Mouse (Mus musculus) E14TG2a.4 (cell line): ENCODE data around the gene Cmtm3.
"Not testable (repeated sequence)": the region's sequence is repeated elsewhere in the genome, so short reads cannot be mapped to it uniquely, and the experiment has no call there.

Experiments
- H3K27me3 ChIP-seq: 2 replicates; pipeline ENCODE4 v1.6.1; 2014; ENCODE audit warnings: low read length, control low read depth; ENCODE audit not compliant: insufficient read depth
- H3K36me3 ChIP-seq: 2 replicates; pipeline ENCODE4 v1.6.1; 2014; ENCODE audit warnings: low read length, control low read depth; ENCODE audit not compliant: insufficient read depth
- H3K4me1 ChIP-seq: replicated peaks from 2 replicates; pipeline ENCODE4 v1.6.1; 2014; ENCODE audit warnings: low read depth, low read length, control low read depth
- H3K4me3 ChIP-seq: replicated peaks from 2 replicates; pipeline ENCODE4 v1.5.1; 2014; ENCODE audit warnings: mild to moderate bottlenecking, low read length
- H3K9me3 ChIP-seq: 2 replicates; pipeline ENCODE4 v1.6.1; 2014; ENCODE audit warnings: low read length, control low read depth
- CTCF ChIP-seq: conservative IDR thresholded peaks from 2 replicates; pipeline ENCODE4 v1.5.1; 2014; ENCODE audit warnings: low read length
- NANOG ChIP-seq: IDR thresholded peaks from 2 replicates; pipeline ENCODE4 v1.6.1; 2014; ENCODE audit warnings: borderline replicate concordance, low read length, mixed read lengths
- POU5F1 ChIP-seq: IDR thresholded peaks from 2 replicates; pipeline ENCODE4 v1.6.1; 2014; ENCODE audit warnings: low read length, borderline replicate concordance

Cmtm3 gene

DNA sequence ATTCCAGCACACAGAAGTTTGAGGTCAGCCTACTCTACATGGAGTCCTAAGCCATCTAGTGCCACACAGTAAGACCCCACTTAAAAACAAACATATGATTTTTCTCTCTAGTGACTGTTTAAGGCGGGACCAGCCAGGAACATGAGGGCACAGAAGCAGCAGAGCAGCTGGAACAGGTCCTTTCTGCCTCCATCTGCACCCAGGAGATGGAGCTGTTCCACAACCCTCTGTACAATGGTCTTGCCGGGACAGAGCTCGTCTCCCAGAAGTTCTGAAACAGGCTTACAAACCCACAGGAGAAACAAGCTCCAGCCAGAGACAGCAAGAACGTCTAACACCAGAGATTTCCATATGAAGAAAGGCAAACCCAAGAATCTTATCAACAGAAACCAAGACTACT, 25.9 kb upstream of the Cmtm3 start:
- Histone ChIP-seq H3K9me3 (peaks cover 25% of the 10 kb centered on the region), H3K27me3 (peaks cover 25% of the 10 kb centered on the region), H3K4me3 (no peak overlapping the region), H3K4me1 (peaks cover 12% of the 10 kb centered on the region; the same call in 1 of the 2 replicates), H3K36me3 (no peaks in the 10 kb centered on the region)
- no peak for TF ChIP-seq POU5F1
- TF ChIP-seq CTCF = no peak
- no peak for TF ChIP-seq NANOG

DNA sequence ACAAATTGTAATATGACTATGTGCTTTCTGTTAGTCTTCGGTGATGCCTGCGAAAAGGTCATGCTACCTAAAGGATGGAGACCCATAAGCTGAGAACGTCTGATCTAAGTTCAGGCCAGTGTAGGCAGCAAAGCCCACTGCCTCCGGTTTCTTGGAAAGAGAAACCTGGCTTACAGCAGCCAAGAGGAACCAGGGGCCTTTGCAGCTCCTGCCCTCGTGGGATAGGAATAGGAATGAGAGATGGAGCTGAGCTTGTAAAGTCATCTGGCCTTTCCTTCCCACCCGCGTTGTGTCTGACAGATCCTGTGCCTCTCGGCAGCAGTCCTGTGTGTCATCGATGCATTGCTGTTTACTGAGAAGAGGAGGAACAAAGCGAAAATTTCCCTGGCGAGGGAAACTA, 17.9 kb upstream of the Cmtm3 start, which contains the start of gene Gm11020:
Gm11020 (plus strand) TSS at position 301 of the 400 bp plus-strand sequence.
- H3K4me1 ChIP-seq, H3K4me3 ChIP-seq, H3K9me3 ChIP-seq, H3K27me3 ChIP-seq, H3K36me3 ChIP-seq: not testable (repeated sequence)

DNA sequence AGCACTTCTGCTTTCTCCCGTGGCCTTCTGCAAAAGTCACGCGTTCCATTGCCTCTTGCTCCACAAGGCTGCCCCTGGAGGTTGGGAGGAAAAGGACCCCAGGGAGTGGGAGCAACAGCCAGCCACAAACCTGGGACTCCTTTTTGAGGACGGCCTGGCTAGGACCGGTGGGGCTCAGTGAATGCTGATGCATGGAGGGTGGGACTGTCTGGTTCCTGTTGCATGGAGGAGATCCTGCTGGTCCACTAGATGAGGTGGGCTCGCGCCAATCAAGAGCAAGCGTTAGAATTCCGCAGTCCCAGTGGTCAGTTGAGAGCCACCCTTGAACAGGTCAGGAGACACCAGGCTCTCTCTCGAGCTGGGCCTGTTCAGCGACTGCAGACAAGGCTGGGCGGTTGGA, 17.3 kb upstream of the Cmtm3 start, which contains the start of gene Cmtm2b:
Cmtm2b (plus strand) TSS at position 301 of the 400 bp plus-strand sequence.
- not testable (repeated sequence) for H3K4me1 ChIP-seq, H3K27me3 ChIP-seq, H3K9me3 ChIP-seq, H3K4me3 ChIP-seq, H3K36me3 ChIP-seq

DNA sequence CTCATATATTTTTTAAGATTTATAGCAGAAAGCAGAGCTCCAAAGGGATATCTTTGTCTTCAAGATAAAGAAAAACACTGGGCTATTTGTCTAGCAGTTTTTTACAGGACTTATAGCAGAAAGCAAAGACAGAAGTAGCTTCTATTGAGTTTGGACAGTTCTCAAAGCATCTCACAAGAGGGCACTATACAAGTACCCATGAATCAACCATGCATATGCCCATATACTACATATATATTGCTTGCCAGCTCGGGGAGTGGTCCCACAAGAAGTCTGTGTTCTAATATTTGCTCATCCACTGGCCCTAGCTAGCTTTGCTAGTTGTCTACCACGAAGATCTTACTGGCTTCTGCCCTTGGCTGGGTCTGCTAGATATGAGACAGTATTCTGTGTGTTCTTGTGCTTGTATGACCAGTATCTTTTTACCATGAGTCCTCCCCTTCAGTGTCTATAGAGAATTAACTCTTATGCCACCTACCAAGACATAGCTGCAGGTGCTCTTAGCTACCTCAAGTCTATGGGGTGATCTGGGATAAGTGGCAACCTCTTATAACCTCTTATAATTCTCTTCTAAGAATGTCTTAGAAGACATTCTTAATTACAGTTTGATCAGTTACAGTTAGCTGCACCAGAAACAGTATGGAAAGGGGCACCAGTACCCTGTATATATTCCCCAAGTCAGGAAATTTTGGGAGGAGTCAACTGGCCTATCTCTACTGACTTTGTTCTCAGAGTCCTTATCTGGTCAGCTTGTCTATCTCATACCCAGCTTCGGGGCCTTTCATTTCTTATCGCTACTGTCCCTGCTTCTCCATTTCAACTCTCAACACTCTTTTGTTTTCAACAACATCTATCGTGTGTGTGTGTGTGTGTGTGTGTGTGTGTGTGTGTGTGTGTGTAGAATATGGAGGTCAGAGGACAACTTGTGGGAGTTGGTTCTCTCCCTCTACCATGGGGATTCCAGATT, 6.3 kb upstream of the Cmtm3 start:
- Histone ChIP-seq H3K4me3 (no peak overlapping the region), H3K36me3 (no peaks in the 10 kb centered on the region), H3K9me3 (peaks cover 12% of the 10 kb centered on the region), H3K27me3 (peaks cover under 1% of the 10 kb centered on the region; the same call in 1 of the 2 replicates), H3K4me1 (no peaks in the 10 kb centered on the region)
- TF ChIP-seq CTCF (no peak), NANOG (no peak), POU5F1 (no peak)

DNA sequence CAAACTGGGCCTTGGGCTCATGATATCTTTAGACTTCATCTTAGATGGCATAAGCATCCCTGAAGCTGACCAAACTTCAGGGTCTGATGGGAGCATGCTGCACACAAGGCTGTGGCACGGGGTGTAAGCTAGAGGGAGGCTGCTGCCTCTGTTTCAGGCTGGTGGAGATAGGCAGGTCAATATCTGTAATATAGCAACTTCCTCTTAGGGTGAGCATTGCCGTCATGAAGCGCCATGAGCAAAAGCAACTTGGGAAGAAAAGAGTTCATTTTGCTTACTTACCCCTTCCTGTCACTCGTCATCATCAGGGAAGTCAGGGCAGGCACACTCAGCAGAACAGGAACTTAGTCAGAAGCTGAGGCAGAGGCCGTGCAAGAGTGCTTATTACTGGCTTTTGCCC, 5.4 kb upstream of the Cmtm3 start:
- no peak overlapping the region for H3K4me3 ChIP-seq
- TF ChIP-seq POU5F1 = no peak
- TF ChIP-seq NANOG = no peak
- TF ChIP-seq CTCF = no peak

DNA sequence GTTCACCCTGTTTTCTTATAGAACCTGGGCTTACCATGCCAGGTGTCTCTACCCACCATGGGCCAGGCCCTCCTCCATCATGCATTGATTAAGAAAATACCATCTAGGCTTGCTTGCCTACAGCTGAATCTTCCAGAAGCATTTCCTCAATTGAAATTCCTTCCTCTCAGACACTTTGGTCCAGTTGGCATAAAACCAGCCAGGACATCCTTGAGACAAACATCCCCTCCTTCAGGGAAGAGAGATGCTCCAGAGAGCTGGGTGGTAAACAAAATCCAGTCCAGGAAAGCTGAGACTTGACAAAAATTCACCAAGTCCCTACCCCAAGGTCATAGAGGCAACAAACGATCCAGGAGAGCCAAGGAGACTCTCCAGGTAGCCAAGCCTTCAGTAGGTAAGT, 5.0 kb upstream of the Cmtm3 start:
- H3K4me1 ChIP-seq = peaks cover under 1% of the 10 kb centered on the region; the same call in 1 of the 2 replicates
- no peak overlapping the region for H3K4me3 ChIP-seq
- TF ChIP-seq POU5F1 = no peak
- TF ChIP-seq NANOG = no peak
- TF ChIP-seq CTCF = no peak
- H3K36me3 ChIP-seq = no peaks in the 10 kb centered on the region
- peaks cover 11% of the 10 kb centered on the region for H3K27me3 ChIP-seq
- H3K9me3 ChIP-seq = peaks cover 12% of the 10 kb centered on the region

More for the DNA sequence above, 5.4 kb upstream of the Cmtm3 start:
- H3K4me1 ChIP-seq = no peaks in the 10 kb centered on the region
- peaks cover 12% of the 10 kb centered on the region for H3K9me3 ChIP-seq
- H3K27me3 ChIP-seq = peaks cover 7% of the 10 kb centered on the region
- H3K36me3 ChIP-seq = no peaks in the 10 kb centered on the region

DNA sequence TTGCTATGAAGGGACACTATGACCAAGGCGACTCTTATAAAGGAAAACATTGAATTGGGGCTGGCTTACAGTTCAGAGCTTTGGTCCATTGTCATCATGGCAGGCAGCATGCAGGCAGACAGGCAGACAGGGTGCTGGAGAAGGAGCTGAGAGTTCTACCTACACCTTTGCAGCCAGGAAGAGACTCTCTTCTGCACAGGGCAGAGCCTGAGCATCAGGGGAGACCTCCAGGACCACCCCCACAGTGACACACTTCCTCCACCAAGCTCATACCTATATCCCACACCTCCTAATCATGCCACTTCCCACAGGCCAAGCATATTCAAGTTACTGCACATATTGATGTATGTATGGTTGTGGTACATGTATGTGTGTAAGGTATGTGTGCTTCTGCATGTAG, 2.4 kb upstream of the Cmtm3 start:
- peaks cover 16% of the 10 kb centered on the region for H3K4me1 ChIP-seq
- no peaks in the 10 kb centered on the region for H3K36me3 ChIP-seq
- peaks cover 33% of the 10 kb centered on the region for H3K27me3 ChIP-seq
- TF ChIP-seq POU5F1 (no peak), CTCF (no peak), NANOG (no peak)
- no peak overlapping the region for H3K4me3 ChIP-seq
- peaks cover 12% of the 10 kb centered on the region for H3K9me3 ChIP-seq

DNA sequence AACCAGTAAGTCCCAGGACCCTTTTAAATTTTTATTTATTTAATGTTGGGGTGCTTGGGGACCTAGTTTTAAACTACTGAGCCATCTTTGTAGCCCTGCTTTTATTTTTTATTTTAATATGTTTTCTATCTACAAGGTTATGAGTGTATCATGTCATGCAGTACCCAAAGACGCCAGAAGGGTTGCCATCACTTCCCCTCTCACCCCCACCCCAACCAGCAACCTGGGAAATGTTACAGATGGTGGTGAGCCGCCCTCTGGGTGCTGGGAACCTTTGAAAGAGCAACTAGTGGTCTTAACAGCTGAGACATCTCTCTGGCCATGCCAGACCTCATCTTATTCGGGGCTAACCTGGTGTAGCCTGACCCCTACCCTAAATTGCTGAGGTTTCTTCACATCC, 1.3 kb upstream of the Cmtm3 start:
- peaks cover 12% of the 10 kb centered on the region for H3K9me3 ChIP-seq
- peaks cover 44% of the 10 kb centered on the region for H3K27me3 ChIP-seq
- TF ChIP-seq CTCF (peak; percentile 20), NANOG (no peak)
- no peaks in the 10 kb centered on the region for H3K36me3 ChIP-seq
- H3K4me1 ChIP-seq = peaks cover 18% of the 10 kb centered on the region
- H3K4me3 ChIP-seq = no peak overlapping the region

DNA sequence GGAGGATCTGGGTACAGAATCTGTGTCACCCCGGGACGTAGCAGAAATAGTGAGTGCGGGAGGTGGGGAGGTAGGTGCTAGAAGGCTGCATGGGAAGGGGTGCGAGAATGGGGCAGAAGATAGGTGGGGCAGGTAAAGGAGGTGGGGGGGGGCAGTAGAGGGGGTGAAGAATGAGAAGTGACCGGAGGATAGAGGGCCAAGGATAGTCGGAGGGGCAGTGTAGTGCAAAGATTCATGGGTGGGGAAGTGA, 698 bp downstream of the Cmtm3 start:
- no peaks in the 10 kb centered on the region for H3K9me3 ChIP-seq

More for the DNA sequence above, 698 bp downstream of the Cmtm3 start:
- peak overlapping the region; percentile 81 for H3K4me3 ChIP-seq
- H3K36me3 ChIP-seq = no peaks in the 10 kb centered on the region
- peaks cover 22% of the 10 kb centered on the region for H3K4me1 ChIP-seq
- H3K27me3 ChIP-seq = peaks cover 54% of the 10 kb centered on the region
- TF ChIP-seq CTCF (no peak), NANOG (no peak), POU5F1 (no peak)
